Mouse (Mus musculus): Measurements from ENCODE around the gene Fxyd7. TPM values are rescaled to one million over a fixed set of nuclear protein-coding genes. Genes with fewer than 3 reads are reported as not detected.

Gene Fxyd7
- polyA plus RNA-seq, 1 experiment from 2014 or later, result 19.0 TPM

Small RNA genes lying within 50 kb of the gene (microRNA-seq; reads per million reads assigned to microRNA genes)
- gene Mir7050, result not detected

Other genes starting within 250 kb of the Fxyd7 start
- gene Ffar2, start 227.7 kb downstream of the Fxyd7 start, polyA plus RNA-seq (2015; fragmentation: Nextera tagmentation; extraction: Ambion mirVana), result 0.27 TPM in 1 of 2 replicates, not detected in the other
- not detected in 2 replicates for gene Ffar3, start 195.3 kb downstream of the Fxyd7 start, polyA plus RNA-seq (2015; fragmentation: Nextera tagmentation; extraction: Ambion mirVana)
- not detected in 2 replicates for gene Ffar1, start 189.9 kb downstream of the Fxyd7 start, polyA plus RNA-seq (2015; fragmentation: Nextera tagmentation; extraction: Ambion mirVana)
- 0.04 and 0.11 TPM in 2 replicates for gene Cd22, start 171.1 kb downstream of the Fxyd7 start, polyA plus RNA-seq (2015; fragmentation: Nextera tagmentation; extraction: Ambion mirVana)
- 1.3 and 1.4 TPM in 2 replicates for gene Mag, start 136.6 kb downstream of the Fxyd7 start, polyA plus RNA-seq (2015; fragmentation: Nextera tagmentation; extraction: Ambion mirVana)
- gene Hamp2, start 126.8 kb downstream of the Fxyd7 start, polyA plus RNA-seq (2015; fragmentation: Nextera tagmentation; extraction: Ambion mirVana), result not detected in 2 replicates
- gene Hamp, start 107.4 kb downstream of the Fxyd7 start, polyA plus RNA-seq (2015; fragmentation: Nextera tagmentation; extraction: Ambion mirVana), result not detected in 2 replicates
- 22.3 and 23.4 TPM in 2 replicates for gene Usf2, start 94.7 kb downstream of the Fxyd7 start, polyA plus RNA-seq (2015; fragmentation: Nextera tagmentation; extraction: Ambion mirVana)
- gene Lsr, start 78.0 kb downstream of the Fxyd7 start, polyA plus RNA-seq (2015; fragmentation: Nextera tagmentation; extraction: Ambion mirVana), result 37.1 and 39.5 TPM in 2 replicates
- gene Fam187b, start 77.7 kb downstream of the Fxyd7 start, polyA plus RNA-seq (2015; fragmentation: Nextera tagmentation; extraction: Ambion mirVana), result 2.4 and 2.7 TPM in 2 replicates
- gene Fxyd5, start 9.0 kb downstream of the Fxyd7 start, polyA plus RNA-seq (2015; fragmentation: Nextera tagmentation; extraction: Ambion mirVana), result 42.3 and 52.6 TPM in 2 replicates
- 107 and 155 TPM in 2 replicates for gene Fxyd1, start 5.7 kb upstream of the Fxyd7 start, polyA plus RNA-seq (2015; fragmentation: Nextera tagmentation; extraction: Ambion mirVana)
- gene Lgi4, start 7.9 kb upstream of the Fxyd7 start, polyA plus RNA-seq (2015; fragmentation: Nextera tagmentation; extraction: Ambion mirVana), result 0.58 and 0.88 TPM in 2 replicates
- 76.1 and 91.8 TPM in 2 replicates for gene Fxyd3, start 25.2 kb upstream of the Fxyd7 start, polyA plus RNA-seq (2015; fragmentation: Nextera tagmentation; extraction: Ambion mirVana)
- 2.4 and 3.4 TPM in 2 replicates for gene Hpn, start 63.8 kb upstream of the Fxyd7 start, polyA plus RNA-seq (2015; fragmentation: Nextera tagmentation; extraction: Ambion mirVana)
- 4.7 and 5.7 TPM in 2 replicates for gene Scn1b, start 75.5 kb upstream of the Fxyd7 start, polyA plus RNA-seq (2015; fragmentation: Nextera tagmentation; extraction: Ambion mirVana)
- 68.2 and 70.9 TPM in 2 replicates for gene Gramd1a, start 104.4 kb upstream of the Fxyd7 start, polyA plus RNA-seq (2015; fragmentation: Nextera tagmentation; extraction: Ambion mirVana)
- not detected in 2 replicates for gene Scgb2b2, start 239.0 kb upstream of the Fxyd7 start, polyA plus RNA-seq (2015; fragmentation: Nextera tagmentation; extraction: Ambion mirVana)
- not detected in 2 replicates for gene Scgb1b2, start 240.4 kb upstream of the Fxyd7 start, polyA plus RNA-seq (2015; fragmentation: Nextera tagmentation; extraction: Ambion mirVana)

Data from limb, embryonic 15.5 days (tissue).